Mouse (Mus musculus): ENCODE data around the gene Dffb. TPM values are rescaled to one million over a fixed set of nuclear protein-coding genes. Genes with fewer than 3 reads are reported as not detected.

Dffb gene
- polyA plus RNA-seq, 1 experiment from 2014 or later = 10.0 TPM

- Histone ChIP-seq H3K9ac (peak within 1 kb of the TSS; percentile 86), H3K27me3 (ENCODE audit: control insufficient read depth, insufficient read depth, low read length) (no peaks in the 10 kb centered on the region), H3K36me3 (replicated peaks; ENCODE audit: control insufficient read depth, insufficient read depth) (peaks cover 31% of the 10 kb centered on the region), H3K4me2 (replicated peaks) (peak within 1 kb of the TSS; percentile 99), H3K9me3 (ENCODE audit: control insufficient read depth, low read length) (no peaks in the 10 kb centered on the region), H3K27ac (peak within 1 kb of the TSS; percentile 15), H3K4me1 (replicated peaks; ENCODE audit: control insufficient read depth, insufficient read depth, low read length) (peaks cover 16% of the 10 kb centered on the region), H3K4me3 (replicated peaks; ENCODE audit: low read length) (peak within 1 kb of the TSS; percentile 100)
- DNase-seq (ENCODE audit: low spot score) (peak; percentile 87), ATAC-seq (ENCODE audit: low FRiP score) (peak; percentile 93)
- WGBS = under 1% methylated on average over 59 of the region's 59 CpGs
Measured at GRCm38 (mm10) chr4:154011646-154012089, 36.7 kb upstream of the Dffb start, which contains the start of gene Lrrc47. Gene Lrrc47 (plus strand): TSS chr4:154011731.

- peak overlapping the region; percentile 100 for H3K4me3 ChIP-seq (replicated peaks; ENCODE audit: low read length)
- H3K27ac ChIP-seq = peak overlapping the region; percentile 15
- H3K4me2 ChIP-seq (replicated peaks) = peak overlapping the region; percentile 99
- DNase-seq (ENCODE audit: low spot score) = no peak
- peaks cover 16% of the 10 kb centered on the region for H3K4me1 ChIP-seq (replicated peaks; ENCODE audit: control insufficient read depth, insufficient read depth, low read length)
- H3K27me3 ChIP-seq (ENCODE audit: control insufficient read depth, insufficient read depth, low read length) = no peaks in the 10 kb centered on the region
- peak; percentile 46 for ATAC-seq (ENCODE audit: low FRiP score)
- 28% methylated on average over 13 of the region's 13 CpGs for WGBS
- H3K36me3 ChIP-seq (replicated peaks; ENCODE audit: control insufficient read depth, insufficient read depth) = peaks cover 31% of the 10 kb centered on the region
- peak overlapping the region; percentile 86 for H3K9ac ChIP-seq
- no peaks in the 10 kb centered on the region for H3K9me3 ChIP-seq (ENCODE audit: control insufficient read depth, low read length)
Measured at GRCm38 (mm10) chr4:154010907-154011645, 36.1 kb upstream of the Dffb start.

- DNase-seq (ENCODE audit: low spot score) (no peak), ATAC-seq (ENCODE audit: low FRiP score) (no peak)
- H3K27me3 ChIP-seq (ENCODE audit: control insufficient read depth, insufficient read depth, low read length) = no peaks in the 10 kb centered on the region
- no peak overlapping the region for H3K9ac ChIP-seq
- peaks cover 48% of the 10 kb centered on the region for H3K36me3 ChIP-seq (replicated peaks; ENCODE audit: control insufficient read depth, insufficient read depth)
- no peak overlapping the region for H3K4me2 ChIP-seq (replicated peaks)
- H3K4me1 ChIP-seq (replicated peaks; ENCODE audit: control insufficient read depth, insufficient read depth, low read length) = peaks cover 9% of the 10 kb centered on the region
- H3K9me3 ChIP-seq (ENCODE audit: control insufficient read depth, low read length) = no peaks in the 10 kb centered on the region
- no peak overlapping the region for H3K4me3 ChIP-seq (replicated peaks; ENCODE audit: low read length)
- H3K27ac ChIP-seq = no peak overlapping the region
- WGBS = 84% methylated on average over 4 of the region's 4 CpGs
Measured at GRCm38 (mm10) chr4:154007759-154008158, 32.8 kb upstream of the Dffb start.

- no peak overlapping the region for H3K4me3 ChIP-seq (replicated peaks; ENCODE audit: low read length)
- ATAC-seq (ENCODE audit: low FRiP score) = no peak
- peaks cover 4% of the 10 kb centered on the region; the same call in 1 of the 2 replicates for H3K4me1 ChIP-seq (replicated peaks; ENCODE audit: control insufficient read depth, insufficient read depth, low read length)
- DNase-seq (ENCODE audit: low spot score) = no peak
- no peak overlapping the region for H3K9ac ChIP-seq
- no peak overlapping the region for H3K4me2 ChIP-seq (replicated peaks)
- no peaks in the 10 kb centered on the region for H3K9me3 ChIP-seq (ENCODE audit: control insufficient read depth, low read length)
- H3K27ac ChIP-seq = no peak overlapping the region
- 91% methylated on average over 6 of the region's 6 CpGs for WGBS
- no peaks in the 10 kb centered on the region for H3K27me3 ChIP-seq (ENCODE audit: control insufficient read depth, insufficient read depth, low read length)
- H3K36me3 ChIP-seq (replicated peaks; ENCODE audit: control insufficient read depth, insufficient read depth) = peaks cover 57% of the 10 kb centered on the region
Measured at GRCm38 (mm10) chr4:154006264-154006663, 31.3 kb upstream of the Dffb start.

- ATAC-seq (ENCODE audit: low FRiP score) (no peak), DNase-seq (ENCODE audit: low spot score) (no peak)
- Histone ChIP-seq H3K36me3 (replicated peaks; ENCODE audit: control insufficient read depth, insufficient read depth) (peaks cover 57% of the 10 kb centered on the region), H3K27ac (no peak overlapping the region), H3K9me3 (ENCODE audit: control insufficient read depth, low read length) (no peaks in the 10 kb centered on the region), H3K4me1 (replicated peaks; ENCODE audit: control insufficient read depth, insufficient read depth, low read length) (no peaks in the 10 kb centered on the region), H3K4me2 (replicated peaks) (no peak overlapping the region), H3K27me3 (ENCODE audit: control insufficient read depth, insufficient read depth, low read length) (no peaks in the 10 kb centered on the region), H3K9ac (no peak overlapping the region), H3K4me3 (replicated peaks; ENCODE audit: low read length) (no peak overlapping the region)
- WGBS = 82% methylated on average over 5 of the region's 5 CpGs
Measured at GRCm38 (mm10) chr4:154005488-154005887, 30.6 kb upstream of the Dffb start.

DNA sequence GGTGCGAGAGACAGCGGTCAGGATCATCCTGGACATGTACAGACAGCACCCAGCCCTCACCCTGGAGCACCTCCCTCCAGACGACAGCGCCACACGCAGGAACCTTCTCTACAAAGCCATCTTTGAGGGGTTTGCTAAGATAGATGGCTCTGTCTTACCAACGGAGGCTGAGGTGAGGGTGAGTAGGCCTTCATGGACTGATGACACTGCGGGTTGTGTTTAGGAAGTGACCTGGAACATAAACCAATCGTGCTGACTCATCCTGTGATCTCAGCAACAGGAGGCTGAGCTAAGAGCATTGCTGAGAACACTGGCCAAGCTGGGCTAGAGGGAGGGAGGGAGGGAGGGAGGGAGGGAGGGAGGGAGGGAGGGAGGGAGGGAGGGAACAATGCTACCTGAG lies 18.6 kb upstream of the Dffb start:
- no peaks in the 10 kb centered on the region for H3K27me3 ChIP-seq (ENCODE audit: control insufficient read depth, insufficient read depth, low read length)
- no peak overlapping the region for H3K27ac ChIP-seq
- peaks cover 96% of the 10 kb centered on the region for H3K36me3 ChIP-seq (replicated peaks; ENCODE audit: control insufficient read depth, insufficient read depth)
- no peak for ATAC-seq (ENCODE audit: low FRiP score)
- H3K9ac ChIP-seq = no peak overlapping the region
- no peaks in the 10 kb centered on the region for H3K9me3 ChIP-seq (ENCODE audit: control insufficient read depth, low read length)
- H3K4me2 ChIP-seq (replicated peaks) = no peak overlapping the region
- WGBS = 90% methylated on average over 8 of the region's 8 CpGs
- no peaks in the 10 kb centered on the region for H3K4me1 ChIP-seq (replicated peaks; ENCODE audit: control insufficient read depth, insufficient read depth, low read length)
- DNase-seq (ENCODE audit: low spot score) = no peak
- H3K4me3 ChIP-seq (replicated peaks; ENCODE audit: low read length) = no peak overlapping the region

- Histone ChIP-seq H3K4me1 (replicated peaks; ENCODE audit: control insufficient read depth, insufficient read depth, low read length) (no peaks in the 10 kb centered on the region), H3K9me3 (ENCODE audit: control insufficient read depth, low read length) (no peaks in the 10 kb centered on the region), H3K4me3 (replicated peaks; ENCODE audit: low read length) (no peak overlapping the region), H3K9ac (no peak overlapping the region), H3K27me3 (ENCODE audit: control insufficient read depth, insufficient read depth, low read length) (no peaks in the 10 kb centered on the region), H3K36me3 (replicated peaks; ENCODE audit: control insufficient read depth, insufficient read depth) (peaks cover 96% of the 10 kb centered on the region), H3K4me2 (replicated peaks) (no peak overlapping the region), H3K27ac (no peak overlapping the region)
- DNase-seq (ENCODE audit: low spot score) (no peak), ATAC-seq (ENCODE audit: low FRiP score) (no peak)
- WGBS = 89% methylated on average over 10 of the region's 10 CpGs
Measured at GRCm38 (mm10) chr4:153992715-153993114, 17.8 kb upstream of the Dffb start.

DNA sequence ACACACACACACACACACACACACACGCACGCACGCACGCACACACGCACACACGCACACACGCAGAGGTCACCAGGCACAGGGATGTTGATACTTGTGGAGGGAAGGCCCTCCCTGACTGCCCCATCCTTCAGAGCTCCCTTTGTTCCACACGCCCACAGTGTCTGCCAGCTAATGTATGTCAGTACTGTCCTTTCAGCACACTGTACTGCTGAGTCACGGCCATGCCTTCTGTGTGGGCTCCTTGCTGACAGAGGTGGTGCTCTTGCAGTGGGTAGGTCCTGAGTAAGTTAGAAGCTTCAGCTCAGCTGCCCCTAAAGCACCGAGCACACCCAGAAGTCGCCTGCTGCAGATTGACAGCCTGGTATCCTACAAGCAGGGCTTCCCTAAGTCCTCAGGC lies 5.5 kb upstream of the Dffb start:
- H3K36me3 ChIP-seq (replicated peaks; ENCODE audit: control insufficient read depth, insufficient read depth) = peaks cover 64% of the 10 kb centered on the region
- no peaks in the 10 kb centered on the region for H3K27me3 ChIP-seq (ENCODE audit: control insufficient read depth, insufficient read depth, low read length)
- ATAC-seq (ENCODE audit: low FRiP score) (no peak), DNase-seq (ENCODE audit: low spot score) (no peak)
- no peak overlapping the region for H3K4me3 ChIP-seq (replicated peaks; ENCODE audit: low read length)
- H3K4me1 ChIP-seq (replicated peaks; ENCODE audit: control insufficient read depth, insufficient read depth, low read length) = peaks cover 15% of the 10 kb centered on the region
- H3K9me3 ChIP-seq (ENCODE audit: control insufficient read depth, low read length) = no peaks in the 10 kb centered on the region
- H3K27ac ChIP-seq = no peak overlapping the region
- H3K9ac ChIP-seq = no peak overlapping the region
- no peak overlapping the region for H3K4me2 ChIP-seq (replicated peaks)
- WGBS = 79% methylated on average over 11 of the region's 11 CpGs

GRCm38 (mm10) chr4:153979243-153979642 lies 4.3 kb upstream of the Dffb start:
- H3K9me3 ChIP-seq (ENCODE audit: control insufficient read depth, low read length) = no peaks in the 10 kb centered on the region
- H3K36me3 ChIP-seq (replicated peaks; ENCODE audit: control insufficient read depth, insufficient read depth) = peaks cover 51% of the 10 kb centered on the region
- no peak overlapping the region for H3K9ac ChIP-seq
- no peak overlapping the region for H3K4me3 ChIP-seq (replicated peaks; ENCODE audit: low read length)
- ATAC-seq (ENCODE audit: low FRiP score) = no peak
- no peaks in the 10 kb centered on the region for H3K27me3 ChIP-seq (ENCODE audit: control insufficient read depth, insufficient read depth, low read length)
- no peak overlapping the region for H3K27ac ChIP-seq
- DNase-seq (ENCODE audit: low spot score) = no peak
- H3K4me2 ChIP-seq (replicated peaks) = no peak overlapping the region
- 94% methylated on average over 10 of the region's 10 CpGs for WGBS
- peaks cover 15% of the 10 kb centered on the region for H3K4me1 ChIP-seq (replicated peaks; ENCODE audit: control insufficient read depth, insufficient read depth, low read length)
